Mouse (Mus musculus): ENCODE data around the gene 1700029F12Rik. TPM values are rescaled to one million over a fixed set of nuclear protein-coding genes. Genes with fewer than 3 reads are reported as not detected.

Gene 1700029F12Rik
- not detected for total RNA-seq (2023)

DNA sequence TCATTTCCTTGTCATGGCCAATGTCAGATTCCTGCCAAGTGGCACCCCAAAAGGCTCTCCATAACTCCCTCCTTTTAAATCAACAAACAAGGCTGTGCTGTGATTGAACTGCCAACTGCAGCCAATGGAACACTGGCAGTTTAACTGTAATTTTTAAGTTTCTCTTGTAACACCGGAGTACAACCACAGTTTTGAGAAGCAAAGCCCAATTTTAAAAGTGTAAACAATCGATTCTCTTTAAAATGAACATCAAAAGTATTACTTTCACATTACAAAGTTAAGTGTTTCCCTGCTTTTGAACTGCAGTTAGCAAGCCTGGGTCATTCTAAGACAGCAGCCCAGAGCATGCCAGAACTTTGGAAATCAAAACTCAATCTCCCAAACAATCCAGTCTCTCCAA is at the start of gene 1700029F12Rik:
1700029F12Rik (minus strand) TSS at position 101 of the 400 bp plus-strand sequence.

DNA sequence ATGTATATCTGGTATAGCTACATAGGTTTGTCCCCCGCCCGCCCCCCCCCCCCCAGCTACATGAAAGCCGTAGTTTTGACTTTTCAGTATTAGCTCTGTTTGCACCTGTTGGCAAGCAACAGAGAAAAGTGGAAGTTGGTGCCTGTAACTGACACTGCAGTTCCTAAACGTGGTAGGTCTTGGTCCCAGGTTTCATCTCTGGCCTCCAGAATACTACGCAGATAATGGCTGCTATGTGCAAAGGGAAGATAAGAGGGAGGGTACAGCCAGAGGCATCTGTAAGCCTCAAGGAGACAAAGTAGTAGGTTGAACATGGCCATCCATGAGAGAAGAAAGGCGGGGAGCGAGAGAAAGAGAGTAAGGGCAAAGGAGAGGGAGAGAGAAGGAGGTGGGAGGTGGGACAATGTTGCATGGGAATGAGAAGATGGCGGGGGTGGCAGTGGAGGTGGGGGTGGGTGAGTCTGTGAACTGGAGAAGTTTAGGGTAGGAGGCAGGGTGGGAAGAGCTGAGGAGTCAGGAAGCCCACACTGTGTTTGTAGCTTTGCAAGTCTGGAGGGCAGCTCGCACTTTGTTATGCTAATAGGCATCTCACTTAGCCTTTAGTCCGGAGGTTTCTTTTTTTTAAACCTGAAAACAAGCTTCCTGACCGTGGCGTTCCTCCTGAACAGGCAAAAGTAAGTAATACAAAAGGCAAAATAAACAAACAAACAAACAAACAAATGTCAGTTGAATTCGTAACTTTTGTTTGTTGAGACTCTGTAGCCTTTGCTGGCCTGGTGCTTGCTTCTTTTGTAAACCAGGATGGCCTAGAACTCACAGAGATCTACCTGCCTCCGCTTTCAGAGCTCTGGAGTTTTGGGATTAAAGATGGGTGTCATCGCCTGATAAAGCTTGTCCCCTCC is 32.7 kb upstream of the 1700029F12Rik start, which contains the start of gene Fam169a:
Fam169a (plus strand) TSS at position 638 of the 902 bp plus-strand sequence.

Other genes starting within 250 kb of the 1700029F12Rik start
- gene Gcnt4, start 109.7 kb downstream of the 1700029F12Rik start, total RNA-seq (2023): not detected
- under 1 TPM in 1 of 2 experiments, not detected in 1; 0.11 TPM for gene Fam169a, start 32.9 kb upstream of the 1700029F12Rik start, total RNA-seq (2023)
- 100 to 1,000 TPM in 1 of 2 experiments, 1 to 10 TPM in 1; 3.5 to 132 TPM for gene Gm6169, start 64.9 kb upstream of the 1700029F12Rik start, total RNA-seq (2023)
- gene Gfm2, start 103.6 kb upstream of the 1700029F12Rik start, total RNA-seq (2023): 10 to 100 TPM; 15.2 to 16.2 TPM
- gene Nsa2, start 103.6 kb upstream of the 1700029F12Rik start, total RNA-seq (2023): 10 to 100 TPM; 52.6 to 59.1 TPM
- gene Hexb, start 164.0 kb upstream of the 1700029F12Rik start, total RNA-seq (2023): 10 to 100 TPM; 58.6 to 61.4 TPM
- 1 to 10 TPM; 2.0 to 2.1 TPM for gene Enc1, start 206.7 kb upstream of the 1700029F12Rik start, total RNA-seq (2023)